Mouse (Mus musculus) forebrain, embryonic 12.5 days (tissue): ENCODE measurements around the gene Tmprss4. TPM values are rescaled to one million over a fixed set of nuclear protein-coding genes. Genes with fewer than 3 reads are reported as not detected.

ENCODE experiments used
- ATAC-seq: fragments of 200-750 bp; cut with Nextera tagmentation; 2 replicates; pipeline ENCODE4 v1.8.0; 2017; ENCODE audit warnings: moderate TSS enrichment; ENCODE audit not compliant: low FRiP score
- H3K27ac ChIP-seq: fragments of 300-500 bp; sonication (generic); 2 replicates; pipeline ENCODE4 v1.5.1; 2016; ENCODE audit warnings: mild to moderate bottlenecking
- H3K27me3 ChIP-seq: fragments of 300-500 bp; sonication (generic); 2 replicates; pipeline ENCODE4 v1.6.1; 2016; ENCODE audit warnings: mild to moderate bottlenecking
- H3K36me3 ChIP-seq: fragments of 300-500 bp; sonication (generic); replicated peaks from 2 replicates; pipeline ENCODE4 v1.6.1; 2016; ENCODE audit warnings: mild to moderate bottlenecking
- H3K4me1 ChIP-seq: fragments of 300-500 bp; sonication (generic); 2 replicates; pipeline ENCODE4 v1.6.1; 2016
- H3K4me2 ChIP-seq: fragments of 300-500 bp; sonication (generic); 2 replicates; pipeline ENCODE4 v1.6.1; 2016; ENCODE audit warnings: mild to moderate bottlenecking, moderate library complexity
- H3K4me3 ChIP-seq: fragments of 300-500 bp; sonication (generic); replicated peaks from 2 replicates; pipeline ENCODE4 v1.5.1; 2016; ENCODE audit warnings: mild to moderate bottlenecking
- H3K9ac ChIP-seq: fragments of 300-500 bp; sonication (generic); 2 replicates; pipeline ENCODE4 v1.6.1; 2016; ENCODE audit warnings: mild to moderate bottlenecking
- H3K9me3 ChIP-seq: fragments of 300-500 bp; sonication (generic); 2 replicates; pipeline ENCODE4 v1.6.1; 2016
- WGBS: fragments of 180-500 bp; shearing (Covaris S2); methylation state at CpG from one replicate; pipeline ENCODE4 v1.1.7; 2016; 5-methylcytosine and 5-hydroxymethylcytosine counted together
- polyA plus RNA-seq: library from polyadenylated mRNA; unstranded; fragments of >200 nt; fragmentation: Nextera tagmentation; extraction: Ambion mirVana; gene quantifications from 2 replicates; pipeline ENCODE4 v1.2.1, GENCODE M21; 2016

The Tmprss4 gene
- polyA plus RNA-seq, 1 experiment from 2014 or later: 0.11 TPM

GRCm38 (mm10) chr9:45189661-45190174 is 14.2 kb downstream of the Tmprss4 start:
- ATAC-seq: no peak
- Histone ChIP-seq H3K36me3 (no peaks in the 10 kb centered on the region), H3K4me2 (no peak overlapping the region), H3K4me3 (no peak overlapping the region), H3K9ac (no peak overlapping the region), H3K9me3 (no peaks in the 10 kb centered on the region), H3K4me1 (no peaks in the 10 kb centered on the region), H3K27ac (no peak overlapping the region), H3K27me3 (no peaks in the 10 kb centered on the region)
- 89% methylated on average over 4 of the region's 4 CpGs for WGBS

GRCm38 (mm10) chr9:45188570-45189563 is 15.0 kb downstream of the Tmprss4 start:
- H3K9me3 ChIP-seq: no peaks in the 10 kb centered on the region
- H3K9ac ChIP-seq: no peak overlapping the region
- no peak overlapping the region for H3K4me2 ChIP-seq
- no peak overlapping the region for H3K27ac ChIP-seq
- ATAC-seq: no peak
- no peaks in the 10 kb centered on the region for H3K36me3 ChIP-seq
- no peaks in the 10 kb centered on the region for H3K27me3 ChIP-seq
- H3K4me1 ChIP-seq: no peaks in the 10 kb centered on the region
- no peak overlapping the region for H3K4me3 ChIP-seq
- 87% methylated on average over 10 of the region's 10 CpGs for WGBS

GRCm38 (mm10) chr9:45185250-45185649 is 18.6 kb downstream of the Tmprss4 start:
- no peak for ATAC-seq
- no peaks in the 10 kb centered on the region for H3K9me3 ChIP-seq
- 0 out of 2 replicates have a peak, but pooled peaks cover 4% of the 10 kb centered on the region for H3K27me3 ChIP-seq
- no peak overlapping the region for H3K9ac ChIP-seq
- no peak overlapping the region for H3K4me3 ChIP-seq
- H3K36me3 ChIP-seq: no peaks in the 10 kb centered on the region
- H3K4me2 ChIP-seq: no peak overlapping the region
- H3K27ac ChIP-seq: no peak overlapping the region
- 84% methylated on average over 4 of the region's 4 CpGs for WGBS
- H3K4me1 ChIP-seq: no peaks in the 10 kb centered on the region

- Histone ChIP-seq H3K27ac (no peak overlapping the region), H3K36me3 (no peaks in the 10 kb centered on the region), H3K27me3 (0 out of 2 replicates have a peak, but pooled peaks cover 4% of the 10 kb centered on the region), H3K4me3 (no peak overlapping the region), H3K9ac (no peak overlapping the region), H3K4me2 (no peak overlapping the region), H3K9me3 (no peaks in the 10 kb centered on the region), H3K4me1 (no peaks in the 10 kb centered on the region)
- no peak for ATAC-seq
- WGBS: 91% methylated on average over 6 of the region's 6 CpGs
Measured at GRCm38 (mm10) chr9:45183266-45183665, 20.6 kb downstream of the Tmprss4 start.

GRCm38 (mm10) chr9:45182521-45182920 is 21.4 kb downstream of the Tmprss4 start:
- H3K27me3 ChIP-seq: 0 out of 2 replicates have a peak, but pooled peaks cover 4% of the 10 kb centered on the region
- H3K4me1 ChIP-seq: no peaks in the 10 kb centered on the region
- no peak for ATAC-seq
- no peak overlapping the region for H3K4me3 ChIP-seq
- WGBS: 56% methylated on average over 3 of the region's 3 CpGs
- no peak overlapping the region for H3K4me2 ChIP-seq
- H3K9me3 ChIP-seq: no peaks in the 10 kb centered on the region
- H3K36me3 ChIP-seq: no peaks in the 10 kb centered on the region
- no peak overlapping the region for H3K9ac ChIP-seq
- H3K27ac ChIP-seq: no peak overlapping the region

- no peak within 1 kb of the TSS for H3K9ac ChIP-seq
- no peak within 1 kb of the TSS for H3K4me2 ChIP-seq
- H3K36me3 ChIP-seq: no peaks in the 10 kb centered on the region
- 40% methylated on average over 2 of the region's 2 CpGs for WGBS
- 0 out of 2 replicates have a peak, but pooled peaks cover 4% of the 10 kb centered on the region for H3K27me3 ChIP-seq
- no peak for ATAC-seq
- no peaks in the 10 kb centered on the region for H3K9me3 ChIP-seq
- H3K4me3 ChIP-seq: no peak within 1 kb of the TSS
- no peak within 1 kb of the TSS for H3K27ac ChIP-seq
- no peaks in the 10 kb centered on the region for H3K4me1 ChIP-seq
Measured at GRCm38 (mm10) chr9:45181770-45182169, 22.1 kb downstream of the Tmprss4 start, which contains the start of gene BC049352. BC049352 (plus strand) TSS chr9:45182007.

- Histone ChIP-seq H3K4me1 (no peaks in the 10 kb centered on the region), H3K9me3 (no peaks in the 10 kb centered on the region), H3K4me2 (no peak overlapping the region), H3K36me3 (no peaks in the 10 kb centered on the region), H3K9ac (no peak overlapping the region), H3K27me3 (0 out of 2 replicates have a peak, but pooled peaks cover 4% of the 10 kb centered on the region), H3K4me3 (no peak overlapping the region), H3K27ac (no peak overlapping the region)
- WGBS: 75% methylated on average over 5 of the region's 5 CpGs
- ATAC-seq: no peak
Measured at GRCm38 (mm10) chr9:45179282-45179681, 24.6 kb downstream of the Tmprss4 start.

GRCm38 (mm10) chr9:45173475-45173874 is 30.4 kb downstream of the Tmprss4 start:
- ATAC-seq: no peak
- H3K36me3 ChIP-seq: no peaks in the 10 kb centered on the region
- no peaks in the 10 kb centered on the region for H3K4me1 ChIP-seq
- H3K4me3 ChIP-seq: no peak overlapping the region
- H3K27me3 ChIP-seq: no peaks in the 10 kb centered on the region
- 68% methylated on average over 3 of the region's 3 CpGs for WGBS
- no peak overlapping the region for H3K27ac ChIP-seq
- no peak overlapping the region for H3K4me2 ChIP-seq
- H3K9me3 ChIP-seq: 0 out of 2 replicates have a peak, but pooled peaks cover 3% of the 10 kb centered on the region
- no peak overlapping the region for H3K9ac ChIP-seq

GRCm38 (mm10) chr9:45171073-45171610 is 32.8 kb downstream of the Tmprss4 start:
- Histone ChIP-seq H3K27ac (no peak overlapping the region), H3K27me3 (no peaks in the 10 kb centered on the region), H3K36me3 (no peaks in the 10 kb centered on the region), H3K4me2 (no peak overlapping the region), H3K4me3 (no peak overlapping the region), H3K9me3 (0 out of 2 replicates have a peak, but pooled peaks cover 3% of the 10 kb centered on the region), H3K4me1 (no peaks in the 10 kb centered on the region), H3K9ac (no peak overlapping the region)
- no peak for ATAC-seq
- WGBS: 92% methylated on average over 1 of the region's 1 CpGs

- 0 out of 2 replicates have a peak, but pooled peaks cover 3% of the 10 kb centered on the region for H3K9me3 ChIP-seq
- ATAC-seq: no peak
- H3K4me2 ChIP-seq: no peak overlapping the region
- WGBS: 86% methylated on average over 5 of the region's 5 CpGs
- H3K9ac ChIP-seq: no peak overlapping the region
- no peaks in the 10 kb centered on the region for H3K36me3 ChIP-seq
- H3K4me3 ChIP-seq: no peak overlapping the region
- H3K27me3 ChIP-seq: no peaks in the 10 kb centered on the region
- no peak overlapping the region for H3K27ac ChIP-seq
- no peaks in the 10 kb centered on the region for H3K4me1 ChIP-seq
Measured at GRCm38 (mm10) chr9:45170150-45170549, 33.7 kb downstream of the Tmprss4 start.

- Histone ChIP-seq H3K9me3 (0 out of 2 replicates have a peak, but pooled peaks cover 3% of the 10 kb centered on the region), H3K27me3 (no peaks in the 10 kb centered on the region)
- no peak for ATAC-seq
Measured at GRCm38 (mm10) chr9:45167903-45168302, 36.0 kb downstream of the Tmprss4 start.

GRCm38 (mm10) chr9:45153361-45153760 is 50.5 kb downstream of the Tmprss4 start:
- 85% methylated on average over 7 of the region's 7 CpGs for WGBS
- Histone ChIP-seq H3K9me3 (no peaks in the 10 kb centered on the region), H3K9ac (no peak overlapping the region), H3K27me3 (peaks cover 33% of the 10 kb centered on the region), H3K4me3 (no peak overlapping the region), H3K27ac (no peak overlapping the region), H3K36me3 (no peaks in the 10 kb centered on the region), H3K4me2 (no peak overlapping the region), H3K4me1 (no peaks in the 10 kb centered on the region)
- ATAC-seq: no peak

More at GRCm38 (mm10) chr9:45167903-45168302, 36.0 kb downstream of the Tmprss4 start:
- Histone ChIP-seq H3K4me3 (no peak overlapping the region), H3K4me2 (no peak overlapping the region), H3K4me1 (no peaks in the 10 kb centered on the region), H3K9ac (no peak overlapping the region), H3K36me3 (no peaks in the 10 kb centered on the region), H3K27ac (no peak overlapping the region)
- WGBS: 74% methylated on average over 5 of the region's 5 CpGs
